Mouse (Mus musculus) brain, embryonic 14.5 days (tissue): ENCODE results near the gene Comp.

ENCODE experiments used
- CTCF ChIP-seq: fragments of 200-500 bp; IDR thresholded peaks from 2 replicates; pipeline ENCODE4 v1.5.1; 2012; ENCODE audit warnings: inconsistent platforms, mild to moderate bottlenecking, moderate library complexity, borderline replicate concordance; ENCODE audit not compliant: insufficient read depth, insufficient read length; ENCODE audit errors: extremely low read depth
- POLR2A ChIP-seq: fragments of 200-500 bp; IDR thresholded peaks from 2 replicates; pipeline ENCODE4 v1.6.1; 2012; ENCODE audit warnings: mild to moderate bottlenecking, inconsistent platforms, borderline replicate concordance; ENCODE audit not compliant: poor library complexity, insufficient read depth, insufficient read length, severe bottlenecking; ENCODE audit errors: extremely low read depth

GRCm38 (mm10) chr8:70371951-70372350 is 1.4 kb upstream of the Comp start:
- TF ChIP-seq CTCF, result no peak
- TF ChIP-seq POLR2A, result no peak
